Mouse (Mus musculus): ENCODE results near the gene Gpatch2. TPM values are rescaled to one million over a fixed set of nuclear protein-coding genes. Genes with fewer than 3 reads are reported as not detected.

Gpatch2 gene
- polyA plus RNA-seq, 1 experiment from 2014 or later = 21.1 TPM

GRCm38 (mm10) chr1:187348053-187348820 is 132.9 kb downstream of the Gpatch2 start:
- H3K4me3 ChIP-seq (replicated peaks) = no peak overlapping the region
- WGBS = 94% methylated on average over 26 of the region's 26 CpGs
- H3K4me1 ChIP-seq = no peaks in the 10 kb centered on the region
- no peak overlapping the region for H3K27ac ChIP-seq
- peaks cover 38% of the 10 kb centered on the region for H3K36me3 ChIP-seq
- no peak for ATAC-seq (replicated peaks; ENCODE audit: low FRiP score)
- H3K4me2 ChIP-seq = no peak overlapping the region
- no peaks in the 10 kb centered on the region for H3K27me3 ChIP-seq
- H3K9me3 ChIP-seq (replicated peaks) = no peaks in the 10 kb centered on the region
- no peak overlapping the region for H3K9ac ChIP-seq

GRCm38 (mm10) chr1:187348859-187349258 is 133.6 kb downstream of the Gpatch2 start:
- Histone ChIP-seq H3K4me1 (no peaks in the 10 kb centered on the region), H3K9me3 (replicated peaks) (no peaks in the 10 kb centered on the region), H3K9ac (no peak overlapping the region), H3K27me3 (no peaks in the 10 kb centered on the region), H3K27ac (no peak overlapping the region), H3K4me3 (replicated peaks) (no peak overlapping the region), H3K36me3 (peaks cover 38% of the 10 kb centered on the region), H3K4me2 (no peak overlapping the region)
- 85% methylated on average over 14 of the region's 14 CpGs for WGBS
- ATAC-seq (replicated peaks; ENCODE audit: low FRiP score) = no peak

- Histone ChIP-seq H3K27me3 (no peaks in the 10 kb centered on the region), H3K4me1 (no peaks in the 10 kb centered on the region), H3K4me3 (replicated peaks) (no peak overlapping the region), H3K36me3 (0 out of 2 replicates have a peak, but pooled peaks cover 3% of the 10 kb centered on the region), H3K9me3 (replicated peaks) (no peaks in the 10 kb centered on the region), H3K9ac (no peak overlapping the region), H3K4me2 (no peak overlapping the region), H3K27ac (no peak overlapping the region)
- 68% methylated on average over 15 of the region's 15 CpGs for WGBS
- ATAC-seq (replicated peaks; ENCODE audit: low FRiP score) = no peak
Observed at GRCm38 (mm10) chr1:187356169-187356568, 140.9 kb downstream of the Gpatch2 start.

GRCm38 (mm10) chr1:187356904-187357303 is 141.6 kb downstream of the Gpatch2 start:
- H3K27ac ChIP-seq = no peak overlapping the region
- H3K4me2 ChIP-seq = no peak overlapping the region
- no peaks in the 10 kb centered on the region for H3K36me3 ChIP-seq
- no peak overlapping the region for H3K9ac ChIP-seq
- H3K27me3 ChIP-seq = no peaks in the 10 kb centered on the region
- no peaks in the 10 kb centered on the region for H3K4me1 ChIP-seq
- H3K4me3 ChIP-seq (replicated peaks) = no peak overlapping the region
- WGBS = 93% methylated on average over 8 of the region's 8 CpGs
- no peaks in the 10 kb centered on the region for H3K9me3 ChIP-seq (replicated peaks)
- ATAC-seq (replicated peaks; ENCODE audit: low FRiP score) = no peak; the same call in 1 of the 2 replicates

GRCm38 (mm10) chr1:187360240-187360639 is 144.9 kb downstream of the Gpatch2 start:
- no peaks in the 10 kb centered on the region for H3K36me3 ChIP-seq
- H3K4me1 ChIP-seq = peaks cover 8% of the 10 kb centered on the region; the same call in 1 of the 2 replicates
- no peaks in the 10 kb centered on the region for H3K9me3 ChIP-seq (replicated peaks)
- no peak overlapping the region for H3K4me3 ChIP-seq (replicated peaks)
- H3K4me2 ChIP-seq = no peak overlapping the region
- H3K27me3 ChIP-seq = no peaks in the 10 kb centered on the region
- H3K27ac ChIP-seq = no peak overlapping the region
- no peak for ATAC-seq (replicated peaks; ENCODE audit: low FRiP score)
- WGBS = 32% methylated on average over 3 of the region's 3 CpGs
- H3K9ac ChIP-seq = no peak overlapping the region

- WGBS = 91% methylated on average over 5 of the region's 5 CpGs
- ATAC-seq (replicated peaks; ENCODE audit: low FRiP score) = no peak
- no peak overlapping the region for H3K9ac ChIP-seq
Observed at GRCm38 (mm10) chr1:187362536-187362935, 147.2 kb downstream of the Gpatch2 start.

GRCm38 (mm10) chr1:187365424-187365823 is 150.1 kb downstream of the Gpatch2 start:
- Histone ChIP-seq H3K36me3 (no peaks in the 10 kb centered on the region), H3K27me3 (no peaks in the 10 kb centered on the region), H3K4me3 (replicated peaks) (no peak overlapping the region), H3K9me3 (replicated peaks) (no peaks in the 10 kb centered on the region), H3K4me1 (peaks cover 9% of the 10 kb centered on the region; the same call in 1 of the 2 replicates), H3K4me2 (no peak overlapping the region), H3K27ac (no peak overlapping the region), H3K9ac (no peak overlapping the region)
- no peak for ATAC-seq (replicated peaks; ENCODE audit: low FRiP score)
- WGBS = 82% methylated on average over 3 of the region's 3 CpGs

More at GRCm38 (mm10) chr1:187362536-187362935, 147.2 kb downstream of the Gpatch2 start:
- Histone ChIP-seq H3K9me3 (replicated peaks) (no peaks in the 10 kb centered on the region), H3K4me2 (no peak overlapping the region), H3K27me3 (no peaks in the 10 kb centered on the region), H3K4me3 (replicated peaks) (no peak overlapping the region), H3K36me3 (no peaks in the 10 kb centered on the region), H3K27ac (no peak overlapping the region), H3K4me1 (peaks cover 9% of the 10 kb centered on the region; the same call in 1 of the 2 replicates)

- no peak overlapping the region for H3K9ac ChIP-seq
- H3K4me3 ChIP-seq (replicated peaks) = no peak overlapping the region
- no peak overlapping the region for H3K4me2 ChIP-seq
- peak; percentile 43; the same call in 1 of the 2 replicates for ATAC-seq (replicated peaks; ENCODE audit: low FRiP score)
- no peaks in the 10 kb centered on the region for H3K27me3 ChIP-seq
- no peak overlapping the region for H3K27ac ChIP-seq
- peaks cover 9% of the 10 kb centered on the region; the same call in 1 of the 2 replicates for H3K4me1 ChIP-seq
- WGBS = 65% methylated on average over 2 of the region's 2 CpGs
- H3K36me3 ChIP-seq = no peaks in the 10 kb centered on the region
- no peaks in the 10 kb centered on the region for H3K9me3 ChIP-seq (replicated peaks)
Observed at GRCm38 (mm10) chr1:187366806-187367205, 151.5 kb downstream of the Gpatch2 start.

GRCm38 (mm10) chr1:187369049-187369448 is 153.7 kb downstream of the Gpatch2 start:
- ATAC-seq (replicated peaks; ENCODE audit: low FRiP score) = no peak
- Histone ChIP-seq H3K9me3 (replicated peaks) (no peaks in the 10 kb centered on the region), H3K27me3 (no peaks in the 10 kb centered on the region), H3K4me3 (replicated peaks) (no peak overlapping the region), H3K4me1 (peaks cover 7% of the 10 kb centered on the region; the same call in 1 of the 2 replicates), H3K4me2 (no peak overlapping the region), H3K9ac (no peak overlapping the region), H3K27ac (no peak overlapping the region), H3K36me3 (no peaks in the 10 kb centered on the region)
- WGBS = 72% methylated on average over 2 of the region's 2 CpGs

GRCm38 (mm10) chr1:187373506-187373905 is 158.2 kb downstream of the Gpatch2 start:
- Histone ChIP-seq H3K27me3 (0 out of 2 replicates have a peak, but pooled peaks cover 5% of the 10 kb centered on the region), H3K4me2 (no peak overlapping the region), H3K9ac (no peak overlapping the region), H3K27ac (no peak overlapping the region), H3K4me1 (peaks cover 15% of the 10 kb centered on the region), H3K36me3 (no peaks in the 10 kb centered on the region), H3K4me3 (replicated peaks) (no peak overlapping the region), H3K9me3 (replicated peaks) (no peaks in the 10 kb centered on the region)
- ATAC-seq (replicated peaks; ENCODE audit: low FRiP score) = no peak
- WGBS = 75% methylated on average over 6 of the region's 6 CpGs

- 0 out of 2 replicates have a peak, but pooled peaks cover 5% of the 10 kb centered on the region for H3K27me3 ChIP-seq
- H3K4me2 ChIP-seq = no peak overlapping the region
- 92% methylated on average over 4 of the region's 4 CpGs for WGBS
- H3K4me1 ChIP-seq = peaks cover 17% of the 10 kb centered on the region
- no peaks in the 10 kb centered on the region for H3K36me3 ChIP-seq
- no peak overlapping the region for H3K27ac ChIP-seq
- no peak for ATAC-seq (replicated peaks; ENCODE audit: low FRiP score)
- H3K9me3 ChIP-seq (replicated peaks) = no peaks in the 10 kb centered on the region
- H3K9ac ChIP-seq = no peak overlapping the region
- H3K4me3 ChIP-seq (replicated peaks) = no peak overlapping the region
Observed at GRCm38 (mm10) chr1:187374418-187374817, 159.1 kb downstream of the Gpatch2 start.

- ATAC-seq (replicated peaks; ENCODE audit: low FRiP score) = no peak
- WGBS = 67% methylated on average over 11 of the region's 11 CpGs
- Histone ChIP-seq H3K27me3 (0 out of 2 replicates have a peak, but pooled peaks cover 5% of the 10 kb centered on the region), H3K4me2 (no peak overlapping the region), H3K27ac (no peak overlapping the region), H3K9me3 (replicated peaks) (no peaks in the 10 kb centered on the region), H3K36me3 (no peaks in the 10 kb centered on the region), H3K4me1 (peaks cover 17% of the 10 kb centered on the region), H3K9ac (no peak overlapping the region), H3K4me3 (replicated peaks) (no peak overlapping the region)
Observed at GRCm38 (mm10) chr1:187376946-187377671, 161.8 kb downstream of the Gpatch2 start.
